Mouse (Mus musculus) CD8-positive naive resting alpha-beta T cell, adult 57 days (primary cell): ENCODE results near the gene Olfr1115. TPM values are rescaled to one million over a fixed set of nuclear protein-coding genes. Genes with fewer than 3 reads are reported as not detected.

ENCODE experiments used
- total RNA-seq: library from RNA; stranded (reverse); gene quantifications from one replicate; pipeline ENCODE4 v1.2.4, GENCODE M21; 2023

Gene Olfr1115
- not detected for total RNA-seq

GRCm38 (mm10) chr2:87247713-87248112 is at the start of gene Olfr1115:
Olfr1115 (plus strand) TSS chr2:87248013.

GRCm38 (mm10) chr2:87208670-87209069 is 39.1 kb upstream of the Olfr1115 start, which contains the start of gene Olfr1113:
Olfr1113 (plus strand) TSS chr2:87208970.

GRCm38 (mm10) chr2:87267234-87267633 is 19.4 kb downstream of the Olfr1115 start, which contains the start of gene Olfr1116:
Olfr1116 (plus strand) TSS chr2:87267534.

Other genes starting within 250 kb of the Olfr1115 start
- gene Olfr1102, start 249.6 kb upstream of the Olfr1115 start, total RNA-seq, result not detected
- not detected for gene Olfr1104, start 220.9 kb upstream of the Olfr1115 start, total RNA-seq
- not detected for gene Olfr1105, start 211.5 kb upstream of the Olfr1115 start, total RNA-seq
- not detected for gene Olfr1106, start 195.7 kb upstream of the Olfr1115 start, total RNA-seq
- gene Olfr1107, start 172.2 kb upstream of the Olfr1115 start, total RNA-seq, result not detected
- not detected for gene Olfr1109, start 152.0 kb upstream of the Olfr1115 start, total RNA-seq
- gene Olfr259, start 133.4 kb upstream of the Olfr1115 start, total RNA-seq, result not detected
- gene Olfr1110, start 107.7 kb upstream of the Olfr1115 start, total RNA-seq, result not detected
- gene Olfr1111, start 95.4 kb upstream of the Olfr1115 start, total RNA-seq, result not detected
- not detected for gene Olfr1112, start 60.2 kb upstream of the Olfr1115 start, total RNA-seq
- not detected for gene Olfr1113, start 39.0 kb upstream of the Olfr1115 start, total RNA-seq
- gene Olfr1116, start 19.5 kb downstream of the Olfr1115 start, total RNA-seq, result not detected
- gene Olfr1118, start 59.6 kb downstream of the Olfr1115 start, total RNA-seq, result not detected
- gene Olfr1120, start 106.8 kb downstream of the Olfr1115 start, total RNA-seq, result not detected
- gene Olfr1121, start 121.9 kb downstream of the Olfr1115 start, total RNA-seq, result not detected
- not detected for gene Olfr1122, start 137.8 kb downstream of the Olfr1115 start, total RNA-seq
- gene Olfr1123, start 168.6 kb downstream of the Olfr1115 start, total RNA-seq, result not detected
- gene Olfr1124, start 182.3 kb downstream of the Olfr1115 start, total RNA-seq, result not detected
- gene Olfr1126, start 205.9 kb downstream of the Olfr1115 start, total RNA-seq, result not detected
- gene Pramel7, start 249.1 kb downstream of the Olfr1115 start, total RNA-seq, result not detected